Mouse (Mus musculus): Measurements from ENCODE around the gene Arl8a. TPM values are rescaled to one million over a fixed set of nuclear protein-coding genes. Genes with fewer than 3 reads are reported as not detected.

Arl8a gene
- total and polyA plus RNA-seq, 3 experiments = 20.1 to 32.5 (median 21.0) TPM

DNA sequence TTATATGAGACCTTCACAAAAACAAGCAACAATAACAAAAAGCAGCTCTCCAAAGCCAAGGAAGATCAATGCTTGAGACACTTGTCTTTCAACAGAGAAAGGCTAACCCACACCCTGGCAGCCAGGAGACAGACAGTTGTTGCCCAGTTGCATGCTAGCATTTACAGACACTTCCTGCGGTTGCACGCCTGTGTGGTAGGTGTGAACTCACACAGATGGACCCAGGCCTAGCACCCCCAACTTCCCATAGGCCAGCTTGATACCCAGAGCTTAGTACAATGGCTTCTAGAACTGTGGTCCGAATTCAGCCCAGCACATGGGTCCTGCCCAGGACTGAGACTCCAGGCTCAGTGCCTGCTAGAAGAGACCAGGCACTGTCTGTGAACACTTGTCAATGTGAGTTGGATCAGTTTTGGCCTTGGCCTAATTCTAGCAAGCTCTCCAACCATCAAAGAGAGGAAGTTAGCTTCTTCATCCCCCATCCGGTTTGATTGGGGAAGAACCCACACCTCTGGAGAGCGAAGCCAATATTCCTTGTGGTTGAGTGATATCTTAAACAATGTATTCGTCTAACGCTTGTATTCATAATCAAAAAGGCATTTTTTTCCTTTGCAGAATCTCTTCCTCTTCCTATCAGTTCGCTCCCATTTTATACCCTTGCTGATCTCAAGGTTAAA lies 11.4 kb upstream of the Arl8a start:
- TF ChIP-seq CTCF (IDR thresholded peaks at IDR 0.05) (no peak), POLR2A (IDR thresholded peaks at IDR 0.05; ENCODE audit: insufficient read depth, low read depth, low read length) (no peak)
- 79% methylated on average over 8 of the region's 8 CpGs for WGBS
- H3K79me2 ChIP-seq (replicated peaks; ENCODE audit: control insufficient read depth, insufficient read depth, low read length) = no peaks in the 10 kb centered on the region

DNA sequence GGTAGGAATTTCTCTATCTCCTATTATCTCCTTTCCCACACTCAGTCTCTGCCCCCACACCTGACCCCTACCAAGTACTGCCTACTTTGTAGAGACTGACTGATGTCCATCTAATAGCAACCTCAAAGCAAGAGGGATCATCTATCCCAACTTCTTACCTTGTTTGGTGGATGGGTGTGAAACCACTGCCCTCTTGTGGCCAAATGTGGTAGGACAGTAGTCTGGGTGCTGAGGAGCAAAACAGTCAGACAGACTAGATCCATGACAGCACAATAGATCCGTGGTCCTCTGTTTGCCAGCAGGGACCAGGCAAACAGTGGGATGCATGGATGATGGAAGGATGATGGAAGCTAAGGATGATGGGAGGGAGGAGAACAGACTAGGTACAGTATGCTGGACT lies 10.1 kb upstream of the Arl8a start:
- 3% methylated on average over 1 of the region's 1 CpGs for WGBS
- DNase-seq = peak; percentile 53 to 74
- Histone ChIP-seq H3K27me3 (ENCODE audit: control insufficient read depth, insufficient read depth, low read length) (no peaks in the 10 kb centered on the region), H3K4me1 (ENCODE audit: control insufficient read depth, insufficient read depth, low read length) (no peaks in the 10 kb centered on the region), H3K9ac (ENCODE audit: low read depth, low read length) (no peak overlapping the region), H3K27ac (no peak overlapping the region), H3K79me2 (replicated peaks; ENCODE audit: control insufficient read depth, insufficient read depth, low read length) (no peaks in the 10 kb centered on the region), H3K4me3 (no peak overlapping the region), H3K36me3 (ENCODE audit: control insufficient read depth, insufficient read depth, low read length) (no peaks in the 10 kb centered on the region)
- no peak for TF ChIP-seq POLR2A (IDR thresholded peaks at IDR 0.05; ENCODE audit: insufficient read depth, low read depth, low read length)
- 0 out of 2 replicates have a peak, but pooled peaks have one; percentile 40 for TF ChIP-seq EP300 (IDR thresholded peaks at IDR 0.05; ENCODE audit: insufficient read depth, low read depth, low read length)
- peak; percentile 94 for TF ChIP-seq CTCF (IDR thresholded peaks at IDR 0.05)
- intact Hi-C loops (cut with DNase I) = loop anchor here (2.0 kb wide), 1 partner anchor 26 kb away; no protein-coding TSS in a partner anchor

More for the DNA sequence above, 11.4 kb upstream of the Arl8a start:
- no peak overlapping the region for H3K9ac ChIP-seq (ENCODE audit: low read depth, low read length)
- DNase-seq = no peak
- H3K27me3 ChIP-seq (ENCODE audit: control insufficient read depth, insufficient read depth, low read length) = no peaks in the 10 kb centered on the region
- H3K27ac ChIP-seq = no peak overlapping the region
- no peaks in the 10 kb centered on the region for H3K36me3 ChIP-seq (ENCODE audit: control insufficient read depth, insufficient read depth, low read length)
- intact Hi-C loops (cut with DNase I) = no loop called here
- H3K4me1 ChIP-seq (ENCODE audit: control insufficient read depth, insufficient read depth, low read length) = no peaks in the 10 kb centered on the region
- H3K4me3 ChIP-seq = no peak overlapping the region

DNA sequence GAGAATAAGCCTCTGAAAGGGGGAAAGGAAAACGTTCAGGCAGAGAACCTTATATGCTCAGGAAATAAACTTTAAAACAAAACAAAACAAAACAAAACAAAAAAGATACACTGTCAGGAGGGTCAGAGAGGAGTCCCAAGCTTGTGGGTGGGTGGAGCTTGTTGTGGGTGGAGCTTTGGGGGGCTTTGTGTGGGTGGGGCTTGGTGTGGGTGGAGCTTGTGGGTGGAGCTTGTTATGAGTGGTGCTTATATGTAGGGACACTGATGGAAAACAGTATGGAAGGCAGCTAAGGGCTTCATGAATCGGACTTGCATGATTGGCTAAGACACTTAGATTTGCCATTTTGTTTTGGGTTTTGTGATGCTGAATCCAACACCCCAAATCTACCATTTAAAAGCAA lies 6.7 kb upstream of the Arl8a start:
- TF ChIP-seq EP300 (IDR thresholded peaks at IDR 0.05; ENCODE audit: insufficient read depth, low read depth, low read length) (no peak), CTCF (IDR thresholded peaks at IDR 0.05) (no peak), POLR2A (IDR thresholded peaks at IDR 0.05; ENCODE audit: insufficient read depth, low read depth, low read length) (no peak)
- Histone ChIP-seq H3K4me1 (ENCODE audit: control insufficient read depth, insufficient read depth, low read length) (no peaks in the 10 kb centered on the region), H3K4me3 (no peak overlapping the region), H3K27ac (no peak overlapping the region), H3K27me3 (ENCODE audit: control insufficient read depth, insufficient read depth, low read length) (no peaks in the 10 kb centered on the region), H3K79me2 (replicated peaks; ENCODE audit: control insufficient read depth, insufficient read depth, low read length) (no peaks in the 10 kb centered on the region), H3K9ac (ENCODE audit: low read depth, low read length) (no peak overlapping the region), H3K36me3 (ENCODE audit: control insufficient read depth, insufficient read depth, low read length) (no peaks in the 10 kb centered on the region)
- intact Hi-C loops (cut with DNase I) = no loop called here
- DNase-seq = no peak
- 77% methylated on average over 2 of the region's 2 CpGs for WGBS

DNA sequence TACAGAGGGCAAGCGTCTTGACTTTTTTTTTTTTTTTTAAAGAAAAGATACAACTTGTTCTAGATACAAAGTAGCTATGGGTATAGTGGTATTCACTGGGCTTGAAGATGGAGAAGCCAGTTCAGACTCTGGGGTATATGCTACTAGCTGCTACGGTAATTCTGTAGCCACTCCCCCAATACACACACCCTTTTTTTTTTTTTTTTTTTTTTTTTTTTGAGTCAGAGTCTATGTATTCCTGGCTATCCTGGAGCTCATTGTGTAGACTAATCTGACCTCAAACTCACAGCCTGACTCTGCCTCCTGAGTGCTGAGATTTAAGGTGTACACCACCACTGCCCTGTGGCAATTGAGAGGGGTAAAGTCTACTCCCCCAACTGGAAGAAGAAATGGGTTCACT lies 4.2 kb upstream of the Arl8a start:
- TF ChIP-seq POLR2A (IDR thresholded peaks at IDR 0.05; ENCODE audit: insufficient read depth, low read depth, low read length) = no peak
- TF ChIP-seq CTCF (IDR thresholded peaks at IDR 0.05) = no peak
- TF ChIP-seq EP300 (IDR thresholded peaks at IDR 0.05; ENCODE audit: insufficient read depth, low read depth, low read length) = no peak
- H3K4me3 ChIP-seq = no peak overlapping the region
- DNase-seq = no peak
- H3K4me1 ChIP-seq (ENCODE audit: control insufficient read depth, insufficient read depth, low read length) = peaks cover 1% of the 10 kb centered on the region; the same call in 1 of the 2 replicates
- H3K9ac ChIP-seq (ENCODE audit: low read depth, low read length) = no peak overlapping the region
- no peaks in the 10 kb centered on the region for H3K27me3 ChIP-seq (ENCODE audit: control insufficient read depth, insufficient read depth, low read length)
- 70% methylated on average over 2 of the region's 2 CpGs for WGBS
- no peak overlapping the region for H3K27ac ChIP-seq
- H3K36me3 ChIP-seq (ENCODE audit: control insufficient read depth, insufficient read depth, low read length) = no peaks in the 10 kb centered on the region; the same call in 1 of the 2 replicates
- intact Hi-C loops (cut with DNase I) = no loop called here
- H3K79me2 ChIP-seq (replicated peaks; ENCODE audit: control insufficient read depth, insufficient read depth, low read length) = no peaks in the 10 kb centered on the region; the same call in 1 of the 2 replicates

DNA sequence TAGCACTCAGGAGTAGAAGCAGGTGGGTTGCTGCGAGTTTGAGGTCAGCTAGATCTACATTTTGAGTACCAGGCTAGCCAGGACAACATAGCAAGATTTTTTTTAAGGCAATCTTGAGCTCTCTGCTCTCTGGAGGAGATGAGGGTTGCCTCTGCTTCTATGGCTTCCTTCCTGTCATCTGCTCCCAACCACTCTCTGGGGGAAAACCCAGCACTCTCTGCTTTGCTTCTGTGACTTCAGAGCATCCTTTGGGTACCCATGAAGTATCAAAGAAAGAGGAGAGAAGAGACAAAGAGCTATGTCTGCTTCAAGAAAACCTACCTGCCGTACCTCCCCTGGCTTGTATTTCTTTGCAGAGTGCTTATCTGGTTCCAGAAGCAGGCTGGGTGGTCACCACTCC lies 2.7 kb upstream of the Arl8a start:
- Histone ChIP-seq H3K9ac (ENCODE audit: low read depth, low read length) (no peak overlapping the region), H3K27ac (no peak overlapping the region), H3K36me3 (ENCODE audit: control insufficient read depth, insufficient read depth, low read length) (no peaks in the 10 kb centered on the region; the same call in 1 of the 2 replicates), H3K79me2 (replicated peaks; ENCODE audit: control insufficient read depth, insufficient read depth, low read length) (no peaks in the 10 kb centered on the region; the same call in 1 of the 2 replicates), H3K4me1 (ENCODE audit: control insufficient read depth, insufficient read depth, low read length) (peaks cover 3% of the 10 kb centered on the region; the same call in 1 of the 2 replicates), H3K27me3 (ENCODE audit: control insufficient read depth, insufficient read depth, low read length) (no peaks in the 10 kb centered on the region), H3K4me3 (no peak overlapping the region)
- WGBS = 90% methylated on average over 2 of the region's 2 CpGs
- TF ChIP-seq CTCF (IDR thresholded peaks at IDR 0.05) (no peak), POLR2A (IDR thresholded peaks at IDR 0.05; ENCODE audit: insufficient read depth, low read depth, low read length) (no peak), EP300 (IDR thresholded peaks at IDR 0.05; ENCODE audit: insufficient read depth, low read depth, low read length) (no peak)
- intact Hi-C loops (cut with DNase I) = no loop called here
- DNase-seq = no peak

DNA sequence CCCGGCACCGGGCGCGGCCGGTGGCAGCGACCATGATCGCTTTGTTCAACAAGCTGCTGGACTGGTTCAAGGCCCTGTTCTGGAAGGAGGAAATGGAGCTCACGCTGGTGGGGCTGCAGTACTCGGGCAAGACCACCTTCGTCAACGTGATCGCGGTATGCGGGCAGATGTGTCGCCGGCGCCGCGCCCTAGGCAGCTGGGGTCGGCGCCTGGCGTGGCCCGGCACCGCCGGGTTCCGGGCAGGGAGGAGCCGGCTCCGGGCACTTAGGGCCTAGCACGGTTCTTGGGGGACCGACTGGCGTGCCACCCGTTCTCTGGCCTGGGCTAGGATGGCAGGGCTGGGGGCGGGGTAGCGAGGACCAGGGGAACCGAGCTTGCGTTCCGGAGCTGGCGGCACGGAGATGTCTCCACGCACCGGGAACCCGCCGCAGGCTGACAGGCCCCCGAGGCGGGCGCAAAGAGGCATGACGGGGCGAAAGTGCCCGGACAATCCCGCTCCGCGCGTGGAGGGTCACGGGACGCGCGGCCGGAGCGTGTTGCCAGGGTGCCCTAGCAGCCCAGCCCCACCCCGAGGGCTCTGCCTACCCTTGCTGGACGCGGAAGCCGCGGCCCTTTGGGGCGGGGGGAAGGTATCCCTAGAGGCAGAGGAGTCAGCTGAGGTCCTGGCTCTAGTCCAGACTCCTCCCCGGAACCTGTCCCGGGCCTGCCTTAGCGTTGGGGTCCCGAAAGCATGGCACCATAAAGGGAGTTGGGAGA lies 500 bp downstream of the Arl8a start:
- DNase-seq = peak; percentile 87 to 90
- TF ChIP-seq CTCF (IDR thresholded peaks at IDR 0.05) (no peak), POLR2A (IDR thresholded peaks at IDR 0.05; ENCODE audit: insufficient read depth, low read depth, low read length) (peak; percentile 48; the same call in 1 of the 2 replicates), EP300 (IDR thresholded peaks at IDR 0.05; ENCODE audit: insufficient read depth, low read depth, low read length) (0 out of 2 replicates have a peak, but pooled peaks have one; percentile 11)
- peak overlapping the region; percentile 96 for H3K4me3 ChIP-seq
- H3K27me3 ChIP-seq (ENCODE audit: control insufficient read depth, insufficient read depth, low read length) = no peaks in the 10 kb centered on the region
- H3K79me2 ChIP-seq (replicated peaks; ENCODE audit: control insufficient read depth, insufficient read depth, low read length) = no peaks in the 10 kb centered on the region; the same call in 1 of the 2 replicates
- WGBS = under 1% methylated on average over 69 of the region's 69 CpGs
- peaks cover 3% of the 10 kb centered on the region; the same call in 1 of the 2 replicates for H3K4me1 ChIP-seq (ENCODE audit: control insufficient read depth, insufficient read depth, low read length)
- intact Hi-C loops (cut with DNase I) = no loop called here
- H3K9ac ChIP-seq (ENCODE audit: low read depth, low read length) = peak overlapping the region; percentile 93
- no peaks in the 10 kb centered on the region; the same call in 1 of the 2 replicates for H3K36me3 ChIP-seq (ENCODE audit: control insufficient read depth, insufficient read depth, low read length)
- peak overlapping the region; percentile 92 for H3K27ac ChIP-seq
